Mouse (Mus musculus) layer of hippocampus, postnatal 25 days (tissue): ENCODE data around the gene Ddx19b. TPM values are rescaled to one million over a fixed set of nuclear protein-coding genes. Genes with fewer than 3 reads are reported as not detected.
"Not testable (repeated sequence)": the region's sequence is repeated elsewhere in the genome, so short reads cannot be mapped to it uniquely, and the experiment has no call there.

Experiments used
- DNase-seq, 2 experiments: peaks; one replicate each; pipeline ENCODE4 v3.0.0; 2022; ENCODE audit warnings: mixed read lengths in 2 of 2, low spot score in 1 of 2; ENCODE audit errors: extremely low spot score in 1 of 2
- microRNA-seq, 2 experiments: library from miRNA; unstranded; fragments of <30 nt; microRNA quantifications; one replicate each; pipeline ENCODE4 v1.2.0; 2021
- total RNA-seq, 2 experiments: library from RNA; stranded (reverse); gene quantifications; 2 replicates each; pipeline ENCODE4 v1.2.3; 2021

Ddx19b gene
- total RNA-seq, 2 experiments from 2014 or later = 20.4 to 22.2 TPM

GRCm38 (mm10) chr8:110967326-110967725 lies 64.2 kb downstream of the Ddx19b start:
- no peak for DNase-seq

GRCm38 (mm10) chr8:110966586-110966985 lies 65.0 kb downstream of the Ddx19b start:
- no peak for DNase-seq

DNA sequence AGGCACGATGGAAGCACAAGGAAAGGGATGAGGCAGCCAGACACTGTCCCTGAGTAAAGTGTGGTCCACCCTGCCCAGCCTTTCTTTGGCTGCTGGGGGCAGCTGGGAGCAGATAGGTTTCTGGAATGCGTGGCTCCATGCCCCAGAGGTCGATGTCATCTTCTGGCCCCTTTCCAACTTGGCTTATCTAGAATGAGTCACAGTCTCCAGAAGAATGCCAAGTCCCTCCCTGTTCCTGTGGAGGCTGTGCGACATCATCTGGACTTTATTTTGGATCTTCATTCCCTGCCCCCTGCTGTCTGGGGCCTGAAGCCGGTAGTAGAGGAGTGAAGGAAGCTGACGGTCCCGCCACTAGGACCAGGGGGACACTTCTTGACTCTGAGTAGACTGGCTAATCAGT lies 66.0 kb downstream of the Ddx19b start:
- DNase-seq = peak in 1 of 2 experiments; percentile 36

GRCm38 (mm10) chr8:110964666-110965065 lies 66.9 kb downstream of the Ddx19b start:
- DNase-seq = no peak

- DNase-seq = no peak
Measured at GRCm38 (mm10) chr8:110963051-110963450, 68.5 kb downstream of the Ddx19b start.

- no peak for DNase-seq
Measured at GRCm38 (mm10) chr8:110959906-110960305, 71.6 kb downstream of the Ddx19b start.

GRCm38 (mm10) chr8:110959071-110959780 lies 72.3 kb downstream of the Ddx19b start:
- no peak for DNase-seq

GRCm38 (mm10) chr8:110958553-110958952 lies 73.0 kb downstream of the Ddx19b start:
- not testable (repeated sequence) for DNase-seq

- DNase-seq = no peak
Measured at GRCm38 (mm10) chr8:110958135-110958534, 73.4 kb downstream of the Ddx19b start.

DNA sequence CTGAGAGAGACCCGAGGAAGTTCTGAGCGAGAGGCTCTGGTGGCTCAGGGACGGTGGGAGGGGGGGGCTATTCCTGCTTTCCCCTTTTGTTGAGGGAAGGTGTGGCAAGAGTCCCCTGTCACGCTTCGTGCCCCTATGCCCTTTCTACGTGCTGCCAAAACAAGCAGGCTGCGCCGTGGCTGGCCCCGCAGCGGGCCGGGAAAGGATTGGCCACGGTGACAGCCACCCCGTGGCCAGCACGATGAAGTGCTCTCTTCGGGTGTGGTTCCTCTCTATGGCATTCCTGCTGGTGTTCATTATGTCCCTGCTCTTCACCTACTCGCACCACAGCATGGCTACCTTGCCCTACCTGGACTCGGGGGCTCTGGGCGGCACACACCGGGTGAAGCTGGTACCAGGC lies 74.1 kb downstream of the Ddx19b start:
- DNase-seq = no peak

- DNase-seq = no peak
Measured at GRCm38 (mm10) chr8:110956619-110957450, 74.7 kb downstream of the Ddx19b start.

- no peak for DNase-seq
Measured at GRCm38 (mm10) chr8:110954776-110955175, 76.8 kb downstream of the Ddx19b start.

Small RNA genes within 50 kb of the gene (microRNA-seq; reads per million reads assigned to microRNA genes)
- gene Gm24103 (0 reads per million in 2 experiments), gene Mir3473d (1.1 to 3.0 reads per million in 2 experiments)

Other genes with a start within 250 kb of the Ddx19b start
- 10 to 100 TPM; 77.1 to 79.3 TPM for gene Il34, start 225.8 kb downstream of the Ddx19b start, total RNA-seq
- gene Cog4, start 185.2 kb downstream of the Ddx19b start, total RNA-seq = 10 to 100 TPM; 61.1 to 64.0 TPM
- 10 to 100 TPM; 68.1 to 68.6 TPM for gene Sf3b3, start 185.0 kb downstream of the Ddx19b start, total RNA-seq
- 10 to 100 TPM; 20.9 to 23.1 TPM for gene Fuk, start 129.3 kb downstream of the Ddx19b start, total RNA-seq
- 100 to 1,000 TPM in 1 of 2 experiments, 10 to 100 TPM in 1; 95.8 to 101 TPM for gene St3gal2, start 111.8 kb downstream of the Ddx19b start, total RNA-seq
- gene Ddx19a, start 34.0 kb downstream of the Ddx19b start, total RNA-seq = 10 to 100 TPM; 26.4 to 32.6 TPM
- gene Aars, start 1.4 kb upstream of the Ddx19b start, total RNA-seq = 10 to 100 TPM; 79.5 to 85.2 TPM
- not detected for gene Exosc6, start 24.6 kb upstream of the Ddx19b start, total RNA-seq
- gene Clec18a, start 60.7 kb upstream of the Ddx19b start, total RNA-seq = 1 to 10 TPM; 1.5 to 1.8 TPM
- 10 to 100 TPM; 27.2 to 31.4 TPM for gene Pdpr, start 62.9 kb upstream of the Ddx19b start, total RNA-seq
- gene Glg1, start 227.5 kb upstream of the Ddx19b start, total RNA-seq = 100 to 1,000 TPM; 141 to 143 TPM